Mouse (Mus musculus) kidney, embryonic 15.5 days (tissue): Measurements from ENCODE around the gene Gm9732. TPM values are rescaled to one million over a fixed set of nuclear protein-coding genes. Genes with fewer than 3 reads are reported as not detected.
"Not testable (repeated sequence)": the region's sequence is repeated elsewhere in the genome, so short reads cannot be mapped to it uniquely, and the experiment has no call there.

Experiments used
- ATAC-seq: fragments of 200-750 bp; cut with Nextera tagmentation; replicated peaks from 2 replicates; pipeline ENCODE4 v1.8.0; 2017; ENCODE audit warnings: moderate TSS enrichment; ENCODE audit not compliant: low FRiP score
- H3K27ac ChIP-seq: fragments of 300-500 bp; sonication (generic); 2 replicates; pipeline ENCODE4 v1.5.1; 2015; ENCODE audit warnings: mild to moderate bottlenecking, inconsistent platforms
- H3K27me3 ChIP-seq: fragments of 300-500 bp; sonication (generic); 2 replicates; pipeline ENCODE4 v1.6.1; 2015; ENCODE audit warnings: inconsistent platforms
- H3K36me3 ChIP-seq: fragments of 300-500 bp; sonication (generic); 2 replicates; pipeline ENCODE4 v1.6.1; 2015; ENCODE audit warnings: inconsistent platforms
- H3K4me1 ChIP-seq: fragments of 300-500 bp; sonication (generic); 2 replicates; pipeline ENCODE4 v1.6.1; 2015; ENCODE audit warnings: inconsistent platforms
- H3K4me2 ChIP-seq: fragments of 300-500 bp; sonication (generic); 2 replicates; pipeline ENCODE4 v1.6.1; 2015; ENCODE audit warnings: moderate library complexity, mild to moderate bottlenecking, inconsistent platforms
- H3K4me3 ChIP-seq: fragments of 300-500 bp; sonication (generic); replicated peaks from 2 replicates; pipeline ENCODE4 v1.5.1; 2015; ENCODE audit warnings: mild to moderate bottlenecking, inconsistent platforms
- H3K9ac ChIP-seq: fragments of 300-500 bp; sonication (generic); 2 replicates; pipeline ENCODE4 v1.6.1; 2015; ENCODE audit warnings: mild to moderate bottlenecking, inconsistent platforms
- H3K9me3 ChIP-seq: fragments of 300-500 bp; sonication (generic); replicated peaks from 2 replicates; pipeline ENCODE4 v1.6.1; 2016; ENCODE audit warnings: inconsistent platforms
- WGBS: fragments of 180-500 bp; shearing (Covaris S2); methylation state at CpG from one replicate; pipeline ENCODE4 v1.1.7; 2015; ENCODE audit warnings: mixed read lengths; 5-methylcytosine and 5-hydroxymethylcytosine counted together
- polyA plus RNA-seq: library from polyadenylated mRNA; unstranded; fragments of >200 nt; fragmentation: Nextera tagmentation; extraction: Ambion mirVana; gene quantifications from 2 replicates; pipeline ENCODE4 v1.2.1, GENCODE M21; 2015

Gene Gm9732
- not detected in 2 replicates for polyA plus RNA-seq

- H3K9me3 ChIP-seq, H3K4me3 ChIP-seq, H3K27me3 ChIP-seq, ATAC-seq, H3K36me3 ChIP-seq, H3K4me2 ChIP-seq, H3K4me1 ChIP-seq, H3K9ac ChIP-seq, H3K27ac ChIP-seq: not testable (repeated sequence)
- 89% methylated on average over 8 of the region's 8 CpGs for WGBS
Observed at GRCm38 (mm10) chr14:43274986-43275511, at the start of gene Gm9732. Gm9732 (plus strand) TSS chr14:43275036.

- H3K9me3 ChIP-seq, H3K4me1 ChIP-seq, H3K27ac ChIP-seq, H3K9ac ChIP-seq, H3K4me3 ChIP-seq, H3K4me2 ChIP-seq, H3K36me3 ChIP-seq, ATAC-seq, H3K27me3 ChIP-seq: not testable (repeated sequence)
- WGBS = 92% methylated on average over 4 of the region's 4 CpGs
Observed at GRCm38 (mm10) chr14:43235204-43235603, 39.6 kb upstream of the Gm9732 start, which contains the start of gene Gm8122. Gm8122 (minus strand) TSS chr14:43235304.

DNA sequence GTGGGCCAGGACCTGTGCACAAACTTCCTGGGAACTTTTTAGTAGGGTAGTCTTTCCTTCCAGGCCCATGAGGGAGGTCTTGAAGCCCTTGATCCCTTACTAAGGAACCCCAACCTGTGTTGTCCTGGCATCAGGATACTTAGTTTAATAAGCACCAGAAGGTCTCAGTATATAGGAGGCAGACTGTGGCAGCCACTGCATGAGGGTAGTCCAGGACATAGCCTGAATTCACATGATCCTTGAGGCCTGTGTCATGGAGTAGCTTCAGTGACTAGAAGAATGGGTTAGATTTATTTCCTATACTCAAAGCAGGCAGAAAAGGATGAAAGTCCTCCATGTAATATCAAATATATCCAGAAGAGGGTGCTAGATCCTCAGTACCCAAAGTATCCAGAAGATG is 37.1 kb upstream of the Gm9732 start:
- H3K36me3 ChIP-seq, H3K4me3 ChIP-seq, H3K27me3 ChIP-seq, H3K27ac ChIP-seq, H3K4me2 ChIP-seq, ATAC-seq, H3K4me1 ChIP-seq, H3K9me3 ChIP-seq, H3K9ac ChIP-seq: not testable (repeated sequence)

DNA sequence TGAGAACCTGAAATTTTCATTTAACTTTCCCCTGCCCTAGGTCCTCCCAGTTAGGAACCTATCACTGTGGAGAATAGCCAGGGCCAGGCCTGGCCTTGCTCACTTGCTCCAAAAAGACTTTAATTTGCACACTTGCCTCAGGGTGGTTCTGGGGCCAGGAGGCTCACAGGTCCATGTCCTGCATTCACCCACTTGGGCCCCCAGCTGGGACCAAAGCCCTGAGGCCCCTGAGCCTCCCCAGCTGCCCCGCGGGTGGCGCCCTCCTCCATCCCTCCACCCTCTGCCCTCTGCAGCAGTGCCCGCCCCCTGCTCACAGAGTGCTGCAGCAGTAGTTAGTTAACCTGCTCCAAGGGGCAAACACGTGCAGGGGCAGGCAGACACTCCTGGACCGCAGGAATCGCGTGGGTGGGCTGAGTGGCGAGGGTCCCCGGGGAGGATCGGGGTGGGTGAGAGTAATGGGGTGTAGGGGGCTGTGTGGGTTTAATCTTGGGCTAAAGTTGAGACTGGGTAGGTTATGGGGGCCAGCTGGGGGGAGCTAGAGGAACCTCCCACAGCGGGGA is 25.1 kb upstream of the Gm9732 start:
- H3K27me3 ChIP-seq, H3K9ac ChIP-seq, H3K4me3 ChIP-seq, H3K4me2 ChIP-seq, H3K27ac ChIP-seq, H3K4me1 ChIP-seq, H3K9me3 ChIP-seq, H3K36me3 ChIP-seq: not testable (repeated sequence)
- peak; percentile 40; the same call in 1 of the 2 replicates for ATAC-seq
- 18% methylated on average over 9 of the region's 12 CpGs for WGBS

DNA sequence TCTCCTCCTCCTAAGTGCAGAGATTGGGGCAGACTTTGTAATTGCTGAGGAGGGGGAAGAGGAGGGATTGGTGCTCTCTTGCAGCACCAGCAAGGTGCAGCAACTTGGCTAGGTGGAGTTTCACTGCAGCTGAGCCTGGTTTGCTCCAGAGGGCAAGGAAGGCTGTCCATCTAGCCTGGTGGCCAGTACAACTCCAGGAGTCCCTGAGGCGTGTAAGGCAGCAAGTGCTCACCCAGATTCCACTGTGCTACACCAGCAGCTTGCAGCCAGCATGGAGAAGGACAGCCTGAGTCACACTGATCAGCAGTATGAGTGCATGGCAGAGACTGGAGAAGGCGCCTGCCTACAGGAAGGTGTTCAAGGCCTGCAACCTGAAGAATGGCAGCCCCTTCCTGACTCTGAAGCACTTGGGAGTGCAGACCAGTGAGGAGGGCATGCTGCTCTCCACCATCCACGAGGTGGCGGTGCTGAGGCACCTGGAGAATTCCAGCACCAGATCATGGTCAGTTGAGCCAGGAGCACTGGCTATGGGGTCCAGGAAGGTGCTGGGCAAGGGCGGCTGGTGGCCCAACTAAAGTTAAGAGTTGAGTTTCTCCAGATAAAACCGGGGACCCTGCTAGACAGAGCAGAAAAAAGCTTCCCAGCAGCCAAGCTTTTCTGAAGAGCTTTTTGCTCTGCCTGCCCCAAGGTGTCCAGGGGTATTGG is 24.1 kb upstream of the Gm9732 start:
- 36% methylated on average over 5 of the region's 6 CpGs for WGBS

DNA sequence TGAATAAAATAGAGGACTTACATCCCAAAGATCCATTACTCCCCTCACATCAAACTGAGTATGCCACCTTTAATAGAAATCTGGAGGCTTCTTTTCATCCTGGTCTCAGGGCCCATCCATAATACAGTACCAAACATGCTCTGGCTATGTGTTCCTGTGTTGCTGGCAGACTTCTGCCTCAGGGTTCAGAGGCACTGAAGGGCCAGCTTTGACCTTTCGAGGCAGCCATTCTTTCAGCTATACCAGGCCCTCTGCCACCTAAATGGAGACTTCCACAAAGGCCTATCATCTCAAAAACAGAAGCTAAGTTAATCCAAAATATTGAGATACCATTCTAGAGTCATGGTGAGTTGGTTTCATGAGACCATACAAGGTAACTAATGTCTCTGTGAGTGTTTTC is 18.3 kb upstream of the Gm9732 start:
- H3K27ac ChIP-seq, H3K4me2 ChIP-seq, H3K9me3 ChIP-seq, H3K36me3 ChIP-seq, H3K4me1 ChIP-seq, ATAC-seq, H3K4me3 ChIP-seq, H3K9ac ChIP-seq, H3K27me3 ChIP-seq: not testable (repeated sequence)
- 65% methylated on average over 1 of the region's 1 CpGs for WGBS

More for the DNA sequence above, 24.1 kb upstream of the Gm9732 start:
- not testable (repeated sequence) for H3K4me3 ChIP-seq, H3K9me3 ChIP-seq, H3K9ac ChIP-seq, ATAC-seq, H3K27me3 ChIP-seq, H3K36me3 ChIP-seq, H3K27ac ChIP-seq, H3K4me1 ChIP-seq, H3K4me2 ChIP-seq

DNA sequence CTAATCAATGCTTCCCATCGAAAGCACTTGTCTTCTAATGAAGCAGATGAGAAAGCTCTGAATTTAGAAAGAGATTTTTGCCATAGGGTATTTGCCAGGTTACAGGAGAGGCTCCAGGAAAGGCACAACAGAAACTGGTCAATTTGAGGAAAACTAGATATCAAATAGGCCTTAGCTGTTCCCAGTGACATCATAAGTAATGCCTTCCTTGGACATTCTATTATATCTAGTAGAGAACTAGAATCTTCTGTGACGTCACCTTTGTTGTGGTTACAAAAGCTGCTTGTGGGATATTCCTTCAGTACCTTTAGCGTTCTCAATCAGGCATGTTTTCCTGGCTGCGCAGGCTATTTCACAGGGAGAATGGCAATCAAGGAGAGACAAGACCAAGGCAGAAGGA is 16.5 kb upstream of the Gm9732 start, which contains the start of gene Gm8126:
TSS of gene Gm8126 (plus strand) at position 301 of the 400 bp plus-strand sequence.
- H3K36me3 ChIP-seq, ATAC-seq, H3K4me2 ChIP-seq, H3K9me3 ChIP-seq, H3K4me3 ChIP-seq, H3K4me1 ChIP-seq, H3K27ac ChIP-seq, H3K27me3 ChIP-seq, H3K9ac ChIP-seq: not testable (repeated sequence)
- 87% methylated on average over 3 of the region's 4 CpGs for WGBS

GRCm38 (mm10) chr14:43263421-43263820 is 11.4 kb upstream of the Gm9732 start:
- H3K27me3 ChIP-seq, H3K9me3 ChIP-seq, H3K4me3 ChIP-seq, H3K9ac ChIP-seq, H3K27ac ChIP-seq, H3K36me3 ChIP-seq, H3K4me2 ChIP-seq, H3K4me1 ChIP-seq, ATAC-seq: not testable (repeated sequence)
- 72% methylated on average over 3 of the region's 3 CpGs for WGBS

GRCm38 (mm10) chr14:43268521-43269084 is 6.2 kb upstream of the Gm9732 start:
- H3K9me3 ChIP-seq, H3K4me3 ChIP-seq, H3K9ac ChIP-seq, H3K36me3 ChIP-seq, H3K27ac ChIP-seq, ATAC-seq, H3K4me1 ChIP-seq, H3K27me3 ChIP-seq, H3K4me2 ChIP-seq: not testable (repeated sequence)
- 62% methylated on average over 2 of the region's 2 CpGs for WGBS

DNA sequence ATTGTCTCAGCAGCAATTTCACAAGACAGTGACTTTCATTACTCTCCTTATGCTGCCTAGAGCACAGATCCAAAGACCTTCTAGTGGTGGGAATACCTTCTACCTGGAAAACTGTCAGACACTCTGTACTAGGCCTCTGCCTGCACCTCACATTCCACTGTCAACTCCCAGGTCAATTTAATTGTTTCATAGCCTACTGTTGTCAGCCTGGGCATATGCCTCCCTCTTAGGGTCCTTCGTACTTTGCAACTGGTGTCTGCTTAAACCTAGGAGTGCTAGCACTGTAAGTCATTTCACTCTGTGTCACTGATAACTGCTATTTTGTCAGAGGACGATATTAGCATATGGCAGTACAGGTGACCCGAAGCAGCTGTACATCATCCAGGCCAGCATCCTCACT is 5.6 kb upstream of the Gm9732 start:
- H3K27me3 ChIP-seq, H3K4me3 ChIP-seq, H3K36me3 ChIP-seq, H3K9ac ChIP-seq, ATAC-seq, H3K4me1 ChIP-seq, H3K4me2 ChIP-seq, H3K9me3 ChIP-seq, H3K27ac ChIP-seq: not testable (repeated sequence)
- WGBS = 81% methylated on average over 3 of the region's 3 CpGs

- 91% methylated on average over 1 of the region's 1 CpGs for WGBS
- not testable (repeated sequence) for H3K4me3 ChIP-seq
Observed at GRCm38 (mm10) chr14:43273161-43273560, 1.7 kb upstream of the Gm9732 start.

GRCm38 (mm10) chr14:43275752-43276151 is 916 bp downstream of the Gm9732 start:
- WGBS = 93% methylated on average over 1 of the region's 1 CpGs
- H3K27ac ChIP-seq, H3K27me3 ChIP-seq, ATAC-seq, H3K4me2 ChIP-seq, H3K4me1 ChIP-seq, H3K4me3 ChIP-seq, H3K9me3 ChIP-seq, H3K36me3 ChIP-seq, H3K9ac ChIP-seq: not testable (repeated sequence)

More at GRCm38 (mm10) chr14:43273161-43273560, 1.7 kb upstream of the Gm9732 start:
- not testable (repeated sequence) for H3K4me2 ChIP-seq, H3K36me3 ChIP-seq, H3K4me1 ChIP-seq, ATAC-seq, H3K27ac ChIP-seq, H3K9me3 ChIP-seq, H3K27me3 ChIP-seq, H3K9ac ChIP-seq
